Mouse (Mus musculus) retina, embryonic 14.5 days (tissue): ENCODE measurements at regions not wholly inside any gene's neighbourhood (a gene's known extent, or its start where the extent isn't known, plus 50 kb on each side); places are given as distances from the start of the nearest gene placed in this dataset.

Experiments
- DNase-seq: peaks from one replicate; pipeline ENCODE4 v3.0.0-alpha.2; 2015; ENCODE audit warnings: low spot score

DNA sequence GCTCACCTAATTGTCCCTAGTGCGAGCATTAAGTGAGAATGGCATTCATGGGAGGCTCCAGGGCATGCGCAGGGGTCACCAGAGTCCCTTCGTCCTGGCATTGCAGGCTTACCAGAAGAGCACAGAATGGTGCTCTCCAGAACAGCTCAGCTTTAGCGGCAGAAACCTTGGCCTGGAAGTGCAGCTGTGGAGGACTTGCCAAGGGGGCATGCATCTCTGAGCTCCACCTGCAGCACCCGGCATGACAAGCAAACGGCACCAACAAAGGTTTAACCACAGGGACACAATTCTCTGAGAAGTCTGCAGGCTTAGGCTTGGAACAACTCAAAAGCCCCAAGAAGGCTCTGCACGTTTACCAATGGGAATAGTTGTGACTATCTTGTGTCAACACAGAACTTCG, 128.4 kb downstream of the Rpap3 start:
- no peak for DNase-seq

DNA sequence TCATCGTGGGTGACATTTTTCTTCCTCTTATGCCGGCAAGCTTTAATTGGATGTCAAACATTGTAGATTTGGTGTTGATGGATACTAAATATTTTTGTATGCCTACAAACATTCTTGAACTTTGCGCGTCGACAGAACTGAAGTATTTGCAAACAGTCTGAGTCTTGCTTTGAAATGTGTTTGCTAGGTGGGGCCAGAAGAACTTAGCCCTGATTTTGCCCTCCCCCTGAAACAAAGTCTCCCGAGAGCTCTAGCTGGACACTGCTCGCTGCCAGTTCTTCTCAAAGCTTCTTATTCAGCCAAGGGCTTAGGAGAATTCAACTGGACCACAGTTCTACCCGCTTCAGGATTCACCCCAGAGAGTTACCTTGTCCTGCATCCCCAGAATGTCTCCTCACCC, 133.0 kb downstream of the Rpap3 start:
- DNase-seq: no peak

DNA sequence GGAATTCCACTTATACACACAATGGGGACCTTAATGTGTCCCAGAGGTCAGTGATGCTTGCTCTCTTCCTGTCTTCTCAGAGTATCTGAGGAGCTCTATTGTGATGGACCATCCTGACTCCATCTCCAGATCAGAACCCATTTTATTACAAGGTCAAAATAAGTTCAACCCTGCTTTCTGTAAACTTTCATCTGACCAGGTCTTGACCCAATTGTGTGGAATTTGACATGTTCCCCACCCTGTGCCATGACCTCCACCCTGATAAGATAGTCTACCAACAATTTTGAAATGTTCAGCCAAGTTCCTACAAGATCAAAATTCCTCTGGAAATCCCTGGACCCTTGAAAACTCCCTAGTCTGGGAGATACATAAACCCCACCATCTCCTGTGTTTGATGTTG, 133.7 kb downstream of the Rpap3 start:
- DNase-seq: no peak

DNA sequence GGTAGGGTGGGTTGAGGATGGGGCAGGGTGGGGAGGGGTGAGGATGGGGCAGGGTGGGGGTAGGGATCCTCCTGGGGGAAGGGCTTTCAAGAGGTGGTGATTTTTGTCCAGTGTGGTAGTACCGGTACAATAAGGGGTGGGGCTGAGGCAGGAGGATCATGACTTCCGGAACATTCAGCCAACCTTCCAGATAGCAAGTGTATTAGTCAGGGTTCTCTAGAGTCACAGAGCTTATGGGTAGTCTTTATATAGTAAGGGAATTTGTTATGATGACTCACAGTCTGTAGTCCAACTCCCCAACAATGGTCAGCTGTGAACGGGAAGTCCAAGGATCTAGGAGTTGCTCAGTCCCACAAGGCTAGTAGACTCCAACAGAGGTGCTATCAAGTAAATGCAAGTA, 145.5 kb downstream of the Rpap3 start:
- DNase-seq: no peak

DNA sequence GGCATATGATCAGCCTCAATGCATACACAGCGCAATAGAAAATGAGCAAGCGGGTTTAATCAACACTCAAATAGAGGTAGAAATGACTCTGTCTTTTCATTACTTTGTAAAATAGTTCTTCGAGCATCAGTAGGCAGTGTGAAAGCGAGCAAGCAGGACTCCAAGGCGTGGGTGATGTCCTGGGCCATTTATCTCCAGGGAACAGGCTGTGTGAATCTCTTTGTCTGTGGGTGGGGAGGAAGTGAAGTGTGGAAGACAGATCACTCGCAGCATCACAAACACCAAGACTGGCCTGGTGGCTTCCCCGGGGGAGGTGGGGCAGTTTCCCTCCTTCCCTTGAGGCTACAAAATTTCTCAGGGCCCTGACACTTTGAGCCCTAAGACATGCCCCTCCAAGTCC, 146.9 kb downstream of the Rpap3 start:
- DNase-seq: no peak

DNA sequence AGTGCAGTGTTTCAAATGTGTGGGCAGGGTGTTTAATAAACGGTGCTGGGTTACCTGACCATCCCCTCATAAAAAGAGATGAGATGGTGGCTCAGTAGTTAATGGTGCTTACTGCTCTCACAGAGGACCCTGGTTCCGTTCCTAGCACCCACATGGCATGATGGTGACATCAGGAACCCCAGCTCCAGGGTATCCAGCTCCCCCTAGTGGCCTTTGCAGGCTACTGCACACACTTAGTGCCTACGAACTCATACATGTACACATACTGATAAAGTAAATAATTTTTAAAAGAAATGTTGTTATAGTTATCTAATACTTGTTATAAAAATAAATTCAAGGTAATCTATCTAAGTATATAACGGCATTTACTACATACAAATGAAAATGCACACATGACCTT, 157.3 kb downstream of the Rpap3 start:
- no peak for DNase-seq

DNA sequence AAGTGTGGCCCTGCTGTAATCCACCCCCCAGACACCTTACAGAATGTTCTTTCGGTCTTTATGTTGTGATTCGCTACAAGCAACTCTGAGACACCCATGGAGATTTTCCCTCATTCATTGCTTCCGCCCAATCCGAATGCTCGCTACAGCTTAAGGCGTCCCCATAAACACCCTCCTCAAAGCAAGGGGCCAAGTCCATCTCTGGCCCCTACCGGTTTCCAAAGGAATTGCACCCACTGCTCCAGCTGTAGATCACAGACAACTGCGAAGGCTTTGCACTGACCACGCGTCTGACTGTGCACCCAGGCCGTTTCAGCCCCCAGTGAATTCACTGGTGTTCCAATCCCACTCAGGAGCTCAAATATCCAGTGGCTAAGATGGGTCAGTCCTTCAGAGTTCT, 160.6 kb downstream of the Rpap3 start:
- no peak for DNase-seq

DNA sequence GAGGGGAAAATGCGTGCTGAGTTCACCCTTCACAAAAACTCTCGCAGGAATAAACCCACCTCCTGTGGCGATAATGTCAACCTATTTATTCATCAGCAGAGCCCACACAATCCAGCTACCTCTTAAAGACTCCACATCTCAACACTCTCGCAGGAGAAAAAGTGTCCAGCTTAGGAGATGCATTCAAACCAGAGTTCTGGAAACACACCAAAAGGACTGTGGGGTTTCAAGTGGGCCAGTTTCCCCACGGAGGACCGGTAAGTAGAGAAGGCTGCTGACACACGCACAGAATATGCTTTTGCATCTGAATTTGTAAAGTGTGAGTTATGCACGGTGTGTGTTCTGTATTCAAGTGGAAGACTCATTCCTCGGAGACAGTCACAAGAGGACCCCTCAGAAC, 164.0 kb downstream of the Rpap3 start:
- DNase-seq: no peak

DNA sequence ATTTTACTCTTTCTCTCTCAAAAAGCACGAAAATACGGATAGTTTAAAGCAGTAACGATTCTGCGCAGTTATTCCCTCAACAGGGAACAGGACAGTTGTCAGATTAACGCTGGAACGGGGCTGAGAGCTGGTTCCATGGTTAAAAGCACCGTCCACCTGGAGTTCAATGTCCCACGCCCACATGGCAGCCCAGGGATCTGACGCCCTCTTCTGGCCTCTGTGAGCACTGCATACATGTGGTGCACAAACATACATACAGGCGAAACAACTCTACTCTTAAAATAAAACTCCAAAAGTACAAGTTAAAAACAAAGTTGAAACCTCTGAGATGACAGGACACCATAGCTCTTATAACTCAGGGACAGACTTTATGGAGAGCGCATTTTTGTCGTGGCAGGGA, 169.5 kb downstream of the Rpap3 start:
- DNase-seq: no peak

DNA sequence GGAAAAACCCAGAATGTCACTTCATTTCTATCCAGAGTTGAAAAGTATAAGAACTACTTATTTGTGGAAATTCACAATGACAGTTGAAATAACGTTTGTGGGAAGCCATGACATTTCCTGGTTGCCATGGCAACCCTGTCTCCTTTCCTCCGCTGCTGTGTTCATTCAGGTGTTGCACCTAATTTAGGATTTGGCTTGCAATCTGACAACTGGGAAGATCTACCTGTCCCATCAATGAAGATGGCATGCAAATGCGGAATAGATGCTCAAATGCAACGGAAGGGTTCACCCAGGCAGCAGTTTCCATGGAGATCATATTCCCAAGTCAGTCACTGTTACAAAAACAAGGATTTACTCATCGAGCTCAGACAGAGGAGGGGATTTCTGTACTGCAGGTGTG, 170.7 kb downstream of the Rpap3 start:
- no peak for DNase-seq

DNA sequence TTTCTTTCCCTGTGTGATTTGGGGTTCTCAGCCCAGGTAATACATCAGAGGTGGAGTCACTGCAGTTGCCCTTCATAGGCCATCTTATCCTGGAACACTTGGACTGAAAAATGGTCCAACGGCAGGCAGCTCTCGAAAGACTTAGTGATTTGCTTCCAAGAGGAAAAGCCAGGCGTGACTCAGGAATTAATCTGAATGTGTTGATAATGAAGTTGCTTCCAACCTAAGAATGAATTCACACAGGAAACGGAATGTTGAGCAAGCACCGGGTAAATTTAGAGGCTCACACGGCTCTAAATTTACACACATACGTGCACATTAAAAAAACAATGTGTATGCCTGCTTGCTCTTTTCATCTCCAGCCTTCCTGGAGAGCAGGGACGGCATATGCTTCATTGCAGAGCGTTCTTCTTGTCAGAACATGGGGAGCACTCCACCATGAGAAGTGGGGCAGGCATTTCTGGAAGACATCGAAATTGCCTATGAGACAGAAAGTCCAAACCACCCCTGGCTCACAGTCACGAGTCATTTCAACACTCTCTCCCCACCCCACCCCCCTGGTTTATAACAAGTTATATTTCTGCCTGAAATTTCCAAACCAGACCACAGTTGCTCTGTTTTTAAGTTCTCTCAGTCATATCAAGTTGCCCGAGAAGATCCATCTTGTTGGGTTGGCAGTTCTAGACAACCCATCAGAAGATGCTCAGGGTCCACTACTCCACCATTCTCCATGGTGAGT, 171.9 kb downstream of the Rpap3 start:
- DNase-seq: no peak

DNA sequence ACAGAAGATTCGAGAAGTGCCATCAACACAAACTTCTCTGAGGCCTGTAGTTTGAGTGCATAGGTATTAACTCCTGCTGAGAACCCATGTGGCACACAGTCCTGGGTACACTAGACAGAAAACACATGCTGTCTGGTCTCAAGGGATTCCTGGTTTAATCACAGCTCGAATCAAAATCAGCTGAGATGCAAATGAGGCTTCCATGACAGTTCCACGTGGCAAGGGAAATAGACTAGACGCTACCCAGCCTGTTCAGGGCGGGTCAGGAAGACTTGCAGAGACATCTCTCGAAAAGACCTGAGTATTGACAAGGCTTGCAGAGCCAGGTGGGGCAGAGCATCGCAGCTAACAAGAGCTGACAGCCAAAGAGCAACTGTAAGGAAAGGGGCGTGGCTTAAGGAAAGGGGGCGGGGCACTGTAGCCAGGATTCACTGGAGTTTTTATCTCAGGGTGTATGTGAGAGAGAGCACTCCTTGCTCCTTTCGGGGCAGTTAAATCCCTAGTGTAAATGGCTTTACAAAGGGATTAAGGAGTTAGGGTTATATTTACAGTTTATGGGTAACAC, 173.2 kb downstream of the Rpap3 start:
- DNase-seq: no peak

DNA sequence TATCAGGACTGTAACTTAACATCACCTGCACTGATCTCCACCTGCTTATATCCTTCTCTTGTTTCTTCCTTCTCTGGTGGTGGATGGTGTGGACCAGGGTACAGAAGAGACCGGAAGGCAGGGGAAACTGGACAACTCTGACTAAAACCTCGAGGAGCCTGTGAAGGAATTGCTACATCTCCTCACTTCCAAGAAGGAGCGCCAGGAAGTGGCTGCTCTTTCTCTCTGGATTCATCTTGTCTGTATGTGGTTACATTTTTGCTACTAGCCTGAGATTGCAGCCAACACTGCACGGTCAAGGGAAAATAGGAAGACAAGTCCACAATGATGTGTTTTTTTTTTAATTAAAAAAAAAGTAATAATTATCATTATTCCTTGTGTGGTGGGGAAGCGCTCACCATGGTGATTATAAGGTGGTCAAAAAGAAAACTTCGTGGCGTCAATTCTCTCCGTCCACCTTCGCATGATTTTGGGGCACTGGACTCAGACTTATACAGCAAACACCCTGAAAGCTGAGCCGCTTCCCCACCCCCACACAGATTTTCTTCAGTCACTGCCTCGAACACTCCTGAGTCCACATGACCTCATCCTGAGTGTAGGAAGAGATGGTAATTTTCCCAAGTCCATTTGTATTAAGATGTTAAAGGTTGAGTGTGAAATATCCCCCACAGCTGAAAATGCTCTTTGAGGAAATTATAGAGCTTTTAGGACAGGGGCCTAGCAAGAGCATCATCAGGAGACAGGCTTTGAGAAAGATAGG, 177.2 kb downstream of the Rpap3 start:
- no peak for DNase-seq

DNA sequence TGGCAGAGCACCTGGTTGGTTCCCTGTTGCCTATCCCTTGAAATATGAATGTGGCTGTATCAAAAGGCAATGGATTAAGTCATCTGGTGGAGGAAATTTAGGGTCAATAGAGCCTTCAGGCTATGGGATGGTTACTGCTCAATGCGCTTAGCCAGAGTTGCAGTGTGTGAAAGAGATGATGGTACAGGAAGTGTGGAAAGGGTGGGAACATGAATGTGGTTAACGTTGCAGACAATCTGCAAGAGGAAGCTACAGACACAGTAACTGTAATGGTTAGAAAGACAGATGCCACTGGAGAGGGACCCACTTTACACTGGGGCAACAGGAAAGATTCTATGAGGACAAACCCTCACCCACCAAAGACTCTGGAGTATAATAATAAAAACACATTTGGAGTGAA, 185.2 kb downstream of the Rpap3 start:
- DNase-seq: no peak

DNA sequence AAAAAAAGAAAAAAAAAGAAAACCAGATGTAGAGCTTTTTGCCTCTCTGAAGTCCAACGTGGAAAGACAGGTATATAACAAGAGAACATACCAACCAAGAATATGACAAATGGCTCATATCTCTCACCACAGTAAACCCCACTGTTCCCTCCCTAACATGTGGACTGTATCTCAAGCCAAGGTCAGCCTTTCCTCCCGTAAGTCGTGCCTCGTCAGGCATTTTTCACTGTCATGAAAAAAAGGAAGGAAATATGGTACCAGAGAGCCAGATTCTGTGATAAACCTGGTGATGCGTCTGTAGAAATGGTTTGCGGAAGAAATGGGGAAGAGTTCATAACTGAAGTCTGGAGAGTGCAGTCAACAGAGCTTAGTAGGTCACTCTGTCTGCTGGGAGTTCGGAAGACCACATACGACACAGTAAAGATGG, 185.7 kb downstream of the Rpap3 start:
- DNase-seq: no peak

DNA sequence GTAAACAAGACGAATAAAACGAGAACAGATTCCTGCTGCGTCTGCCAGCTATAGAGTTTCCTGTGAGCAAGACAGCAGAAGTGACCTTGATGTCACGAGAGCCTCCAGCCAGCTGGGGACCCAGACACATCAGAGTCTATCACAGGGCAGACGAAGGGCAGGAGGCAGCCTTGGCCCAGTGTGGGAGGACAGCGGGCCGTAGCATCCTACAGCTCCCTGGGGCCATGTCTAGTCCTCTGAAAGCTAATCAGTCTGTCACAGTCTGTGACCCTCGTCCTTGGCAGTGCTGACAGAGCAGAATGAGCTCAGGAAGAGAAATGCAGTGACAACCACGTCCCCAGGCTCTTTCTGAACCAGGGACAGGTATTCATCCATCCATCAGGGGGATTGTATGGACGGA, 187.7 kb downstream of the Rpap3 start:
- peak; percentile 30 for DNase-seq

DNA sequence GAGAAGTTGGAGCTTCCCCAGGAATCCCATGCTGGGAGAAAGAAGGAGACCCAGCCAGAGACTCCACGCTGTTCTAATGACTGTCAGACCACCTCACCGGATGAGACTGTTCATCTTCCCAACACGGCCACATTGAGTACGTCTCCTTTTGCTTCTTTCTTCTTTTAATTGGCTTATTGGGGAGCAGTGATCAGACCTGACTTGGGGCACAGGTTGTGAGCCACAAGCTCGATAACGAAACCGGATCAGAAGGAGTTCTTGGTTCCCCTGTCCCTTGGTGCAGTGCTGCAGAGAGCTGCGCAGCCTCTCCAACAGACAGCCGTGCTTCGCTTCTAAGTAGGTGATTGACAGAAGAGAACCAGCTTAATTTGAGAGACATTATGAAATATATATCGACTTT, 188.4 kb downstream of the Rpap3 start:
- DNase-seq: no peak

DNA sequence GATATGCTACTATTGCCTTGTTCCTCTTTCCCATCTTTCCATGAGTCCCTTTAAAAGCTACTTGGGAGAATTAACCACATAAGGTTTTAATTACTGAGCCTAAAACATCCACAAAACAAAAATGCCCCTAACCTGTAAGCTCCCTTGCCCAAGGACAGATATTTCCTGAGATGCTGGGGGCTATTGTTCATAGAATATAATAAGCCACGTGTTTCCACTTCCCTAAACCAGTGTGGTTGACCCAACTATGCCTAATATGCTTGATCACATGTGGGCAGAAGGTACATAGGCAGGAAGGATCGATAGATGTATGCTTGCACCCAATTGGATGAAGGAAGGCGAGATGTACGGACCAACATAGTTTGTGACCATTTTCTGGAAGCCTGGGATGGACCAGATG, 189.9 kb downstream of the Rpap3 start:
- DNase-seq: no peak

DNA sequence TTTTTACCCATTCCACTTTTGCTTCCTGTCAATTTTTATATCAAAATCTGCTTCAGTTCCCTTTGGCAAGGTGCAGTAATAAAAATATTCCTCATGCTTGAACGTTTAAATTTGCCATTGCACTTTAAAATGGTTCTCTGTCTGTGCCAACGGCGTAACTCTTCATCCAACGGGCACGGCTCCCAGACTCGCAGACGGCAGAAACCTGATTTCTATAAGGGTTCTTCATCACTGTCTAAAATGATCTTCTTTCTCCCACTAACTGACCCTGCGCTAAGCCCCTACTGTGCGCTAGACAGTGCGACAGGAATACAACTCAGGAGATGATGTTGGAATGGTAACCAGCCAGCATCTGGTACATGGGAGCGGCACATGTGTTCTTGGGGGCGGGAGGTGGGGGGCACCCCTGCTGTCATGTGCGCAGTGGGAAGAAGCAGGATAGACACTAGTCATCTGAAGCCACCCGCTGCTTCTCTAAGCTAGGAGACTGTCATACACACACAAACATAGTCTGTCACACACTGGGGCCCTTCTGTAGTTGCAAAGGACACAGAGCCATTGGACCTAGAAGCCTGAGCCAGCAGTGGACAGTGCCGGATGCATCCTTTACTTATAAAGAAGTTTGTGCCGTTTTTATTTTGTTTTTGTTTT, 197.8 kb downstream of the Rpap3 start:
- DNase-seq: no peak

DNA sequence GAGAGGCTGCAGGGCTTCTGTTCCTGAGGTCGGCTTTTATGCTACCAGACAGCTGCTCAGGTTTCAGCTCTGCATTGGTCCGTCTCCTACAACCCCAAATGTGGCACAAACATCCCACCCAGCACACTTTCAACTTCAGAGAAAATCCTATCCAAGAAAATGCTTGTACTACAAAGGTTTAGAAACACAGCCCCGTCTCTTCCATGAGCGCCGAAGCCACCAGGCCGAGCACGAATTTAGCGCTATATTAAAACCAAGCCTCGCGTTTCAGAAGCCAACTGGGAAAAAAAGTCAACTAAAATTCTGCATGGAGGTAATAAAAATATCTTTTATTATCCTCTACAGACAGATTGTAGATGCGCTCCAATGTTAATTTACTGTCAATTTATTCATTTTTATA, 198.4 kb downstream of the Rpap3 start:
- no peak for DNase-seq

DNA sequence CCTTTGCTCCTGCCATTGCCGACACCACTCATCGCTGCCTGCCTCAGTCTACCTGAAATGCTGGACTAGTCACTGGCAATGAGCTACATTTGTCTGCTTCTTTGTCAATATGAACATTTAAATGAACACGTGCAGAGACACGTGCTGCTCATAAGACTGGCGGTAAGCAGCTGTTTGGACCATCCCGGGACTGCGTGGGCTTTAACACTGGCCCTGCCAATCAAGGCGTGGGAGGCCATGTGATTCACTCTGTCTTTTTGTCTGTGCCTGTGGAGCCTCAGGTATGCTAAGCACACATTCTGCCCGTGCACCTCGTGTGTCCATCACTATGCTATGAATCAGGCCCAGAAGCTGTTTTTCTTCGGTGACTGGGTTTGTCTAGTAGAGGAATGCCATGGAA, 199.9 kb downstream of the Rpap3 start:
- DNase-seq: no peak

DNA sequence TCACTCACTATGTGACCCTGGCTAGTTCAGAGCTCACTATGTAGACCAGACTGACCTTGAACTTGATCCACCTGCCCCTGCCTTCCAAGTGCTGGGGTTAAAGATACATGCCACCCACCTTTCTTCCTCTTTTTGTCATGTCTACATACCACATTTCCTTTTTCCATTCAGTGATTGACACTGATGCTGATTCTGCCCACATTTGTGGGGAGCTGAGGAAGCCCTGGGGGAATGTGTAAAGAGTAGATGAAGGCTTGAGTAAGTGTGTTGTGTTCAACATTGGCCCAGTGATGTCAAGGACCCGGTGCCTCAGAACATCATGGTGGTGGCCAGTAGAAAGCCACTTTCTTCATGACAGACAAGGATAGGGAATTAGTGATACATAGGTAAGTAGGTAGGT, 201.3 kb downstream of the Rpap3 start:
- DNase-seq: no peak

DNA sequence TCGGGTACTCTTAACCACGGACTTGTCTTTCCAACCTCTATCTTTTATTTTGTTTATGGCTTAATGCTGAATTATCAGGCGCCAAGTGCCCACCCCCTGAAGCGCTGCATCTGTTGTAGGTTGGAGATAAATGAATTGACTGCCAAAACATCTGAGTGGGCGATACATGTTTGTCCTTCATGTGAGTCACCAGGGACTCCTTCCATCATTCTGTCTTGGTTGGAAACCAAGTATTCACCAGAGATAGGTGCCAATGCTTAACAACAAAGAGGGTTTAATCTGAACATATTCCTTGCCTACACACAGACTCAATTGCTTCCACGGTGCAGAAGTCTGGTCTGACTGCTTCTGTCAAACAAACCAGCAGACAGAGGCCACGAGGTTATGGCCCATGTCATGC, 203.6 kb downstream of the Rpap3 start:
- DNase-seq: no peak
